Mouse (Mus musculus): ENCODE data around the gene AK157302.
A peak's percentile ranks its signal among the peaks of the same experiment; 100 is the strongest.
"Not testable (repeated sequence)": the region's sequence is repeated elsewhere in the genome, so short reads cannot be mapped to it uniquely, and the experiment has no call there.

Gene AK157302

GRCm38 (mm10) chr13:21495080-21495479 is at the start of gene AK157302:
AK157302 (plus strand) TSS chr13:21495223.
- DNase-seq (ENCODE audit: low spot score in 2 of 2) = peak in 1 of 2 experiments; percentile 14

GRCm38 (mm10) chr13:21446796-21447195 is 48.2 kb upstream of the AK157302 start:
- peak in 1 of 2 experiments; percentile 14 for DNase-seq (ENCODE audit: low spot score in 2 of 2)

GRCm38 (mm10) chr13:21447856-21448614 is 47.0 kb upstream of the AK157302 start:
- DNase-seq (ENCODE audit: low spot score in 2 of 2) = no peak

GRCm38 (mm10) chr13:21453042-21453441 is 42.0 kb upstream of the AK157302 start:
- DNase-seq (ENCODE audit: low spot score in 2 of 2) = no peak

GRCm38 (mm10) chr13:21453449-21453848 is 41.6 kb upstream of the AK157302 start, which contains the start of gene Zscan26:
Zscan26 (minus strand) TSS chr13:21453730.
- DNase-seq (ENCODE audit: low spot score in 2 of 2) = peak; percentile 69 to 76

GRCm38 (mm10) chr13:21454133-21454532 is 40.9 kb upstream of the AK157302 start:
- DNase-seq (ENCODE audit: low spot score in 2 of 2) = no peak

- DNase-seq (ENCODE audit: low spot score in 2 of 2) = no peak
Measured at GRCm38 (mm10) chr13:21456347-21456746, 38.7 kb upstream of the AK157302 start.

GRCm38 (mm10) chr13:21462516-21462915 is 32.5 kb upstream of the AK157302 start:
- not testable (repeated sequence) for DNase-seq (ENCODE audit: low spot score in 2 of 2)

- no peak for DNase-seq (ENCODE audit: low spot score in 2 of 2)
Measured at GRCm38 (mm10) chr13:21467336-21467735, 27.7 kb upstream of the AK157302 start.

- peak; percentile 66 to 69 for DNase-seq (ENCODE audit: low spot score in 2 of 2)
Measured at GRCm38 (mm10) chr13:21468061-21469019, 26.7 kb upstream of the AK157302 start, which contains the start of gene Nkapl. Nkapl (minus strand) TSS chr13:21468509.

- DNase-seq (ENCODE audit: low spot score in 2 of 2) = no peak
Measured at GRCm38 (mm10) chr13:21469097-21469496, 25.9 kb upstream of the AK157302 start.

GRCm38 (mm10) chr13:21472427-21472826 is 22.6 kb upstream of the AK157302 start:
- DNase-seq (ENCODE audit: low spot score in 2 of 2) = no peak

GRCm38 (mm10) chr13:21478759-21479670 is 16.0 kb upstream of the AK157302 start, which contains the start of the genes Zkscan4 and Gm10065:
Zkscan4 (plus strand) TSS chr13:21478907.
Gm10065 (minus strand) TSS chr13:21479441.
- peak in 1 of 2 experiments; percentile 3 for DNase-seq (ENCODE audit: low spot score in 2 of 2)

GRCm38 (mm10) chr13:21486881-21487280 is 8.1 kb upstream of the AK157302 start:
- no peak for DNase-seq (ENCODE audit: low spot score in 2 of 2)

- no peak for DNase-seq (ENCODE audit: low spot score in 2 of 2)
Measured at GRCm38 (mm10) chr13:21492847-21493246, 2.2 kb upstream of the AK157302 start.

- DNase-seq (ENCODE audit: low spot score in 2 of 2) = not testable (repeated sequence)
Measured at GRCm38 (mm10) chr13:21501182-21501581, 6.2 kb downstream of the AK157302 start, which contains the start of gene Gm11273. Gm11273 (minus strand) TSS chr13:21501418.

GRCm38 (mm10) chr13:21502296-21502695 is 7.3 kb downstream of the AK157302 start:
- DNase-seq (ENCODE audit: low spot score in 2 of 2) = no peak

- peak; percentile 77 to 79 for DNase-seq (ENCODE audit: low spot score in 2 of 2)
Measured at GRCm38 (mm10) chr13:21506221-21506649, 11.2 kb downstream of the AK157302 start.

- no peak for DNase-seq (ENCODE audit: low spot score in 2 of 2)
Measured at GRCm38 (mm10) chr13:21530136-21530535, 35.1 kb downstream of the AK157302 start.

- peak; percentile 84 to 86 for DNase-seq (ENCODE audit: low spot score in 2 of 2)
Measured at GRCm38 (mm10) chr13:21530781-21531201, 35.8 kb downstream of the AK157302 start, which contains the start of gene Zkscan8. Zkscan8 (minus strand) TSS chr13:21531120.

GRCm38 (mm10) chr13:21542708-21543107 is 47.7 kb downstream of the AK157302 start, which contains the start of gene Olfr1366:
Olfr1366 (minus strand) TSS chr13:21542808.
- DNase-seq (ENCODE audit: low spot score in 2 of 2) = no peak

All from spleen, postnatal 36 days (tissue).